In genomic region chr19:10064173-10065012, GRCm38 (mm10) we compare ENCODE assay signal across 13 mouse cellular contexts. TPM values are rescaled to one million over a fixed set of nuclear protein-coding genes. Genes with fewer than 3 reads are reported as not detected.
DNase-seq lines count a peak whose midpoint lies in the region; ATAC-seq lines count a peak whose summit lies in the region.
"Had no signal": no experiment of that assay in that cellular context is flagged by ENCODE, and none has a peak within 500 bp of the region (broad histone marks: within the 10 kb centered on the region; RNA-seq: fewer than 3 reads in every experiment).

No protein-coding gene starts in this region.

- H3K4me1 ChIP-seq in heart, embryonic 16.5 days (ENCODE audit: control insufficient read depth, insufficient read depth, low read length), result peaks cover 2% of the 10 kb centered on the region; the same call in 1 of the 2 replicates
- peaks cover 16% of the 10 kb centered on the region for H3K4me1 ChIP-seq in heart, embryonic 10.5 days
- H3K4me1 ChIP-seq: embryonic facial prominence, embryonic 12.5 days had no signal

- H3K36me3 ChIP-seq in heart, embryonic 16.5 days (ENCODE audit: control insufficient read depth, insufficient read depth), result peaks cover 5% of the 10 kb centered on the region; the same call in 1 of the 2 replicates
- peaks cover 87% of the 10 kb centered on the region for H3K36me3 ChIP-seq in heart, embryonic 10.5 days

- H3K9ac ChIP-seq in heart, embryonic 16.5 days (ENCODE audit: low read length), result no peak overlapping the region
- H3K9ac ChIP-seq: embryonic facial prominence, embryonic 12.5 days; neural tube, embryonic 13.5 days had no signal

- H3K4me2 ChIP-seq in heart, embryonic 16.5 days (ENCODE audit: low read depth, low read length), result no peak overlapping the region
- H3K4me2 ChIP-seq: embryonic facial prominence, embryonic 12.5 days; neural tube, embryonic 13.5 days had no signal

- ATAC-seq in heart, embryonic 16.5 days (replicated peaks; ENCODE audit: extremely low read depth, insufficient read depth, low FRiP score), result peak; percentile 49
- ATAC-seq in megakaryocyte, adult 5-6 weeks (ENCODE audit: poor library complexity, severe bottlenecking), result peak; percentile 48
- ATAC-seq: CD4-positive, CD25-positive, alpha-beta regulatory T cell, adult 4 months had no signal

- DNase-seq in heart, embryonic 10.5 days (ENCODE audit: low spot score), result no peak
- DNase-seq in right cerebral cortex, adult 18-20 months, result peak; percentile 24
- DNase-seq in right cerebral cortex, postnatal 4 days, result no peak
- DNase-seq in thymus, postnatal 36 days, result peak; percentile 59 to 77
- no peak for DNase-seq in heart, postnatal 25 days (ENCODE audit: low spot score)
- DNase-seq in left cerebral cortex, adult 8-10 months (ENCODE audit: low spot score in 2 of 2), result no peak
- DNase-seq: heart, postnatal 36 days; kidney, postnatal 36 days had no signal

- no peaks in the 10 kb centered on the region for H3K27me3 ChIP-seq in heart, embryonic 16.5 days (ENCODE audit: control insufficient read depth, insufficient read depth, low read length)
- no peaks in the 10 kb centered on the region for H3K27me3 ChIP-seq in heart, embryonic 10.5 days (ENCODE audit: insufficient read depth, poor library complexity, severe bottlenecking)
- H3K27me3 ChIP-seq: embryonic facial prominence, embryonic 12.5 days; neural tube, embryonic 13.5 days had no signal

- intact Hi-C loops in heart, postnatal 25 days (cut with DNase I), result no loop called here

- no peak overlapping the region for H3K4me3 ChIP-seq in heart, embryonic 16.5 days (ENCODE audit: low read length)
- H3K4me3 ChIP-seq in heart, embryonic 10.5 days, result no peak overlapping the region
- H3K4me3 ChIP-seq: embryonic facial prominence, embryonic 12.5 days; neural tube, embryonic 13.5 days had no signal

- no peaks in the 10 kb centered on the region for H3K9me3 ChIP-seq in heart, embryonic 16.5 days (replicated peaks; ENCODE audit: control insufficient read depth, low read length)
- no peaks in the 10 kb centered on the region for H3K9me3 ChIP-seq in heart, embryonic 10.5 days
- H3K9me3 ChIP-seq: embryonic facial prominence, embryonic 12.5 days; neural tube, embryonic 13.5 days had no signal

- H3K27ac ChIP-seq in heart, embryonic 16.5 days (ENCODE audit: low read length), result peak overlapping the region; percentile 8
- H3K27ac ChIP-seq in heart, embryonic 10.5 days, result no peak overlapping the region
- H3K27ac ChIP-seq: embryonic facial prominence, embryonic 12.5 days; neural tube, embryonic 13.5 days had no signal

- 68% methylated on average over 10 of the region's 10 CpGs for WGBS in heart, embryonic 16.5 days
- WGBS in heart, embryonic 10.5 days, result 90% methylated on average over 10 of the region's 10 CpGs

RNA-seq across cellular contexts. Expression of gene Fads3, which starts 23.0 kb away (rescaled TPM):
- 31.5 and 46.1 TPM in 2 replicates for polyA plus RNA-seq in heart, embryonic 16.5 days (2015; fragmentation: Nextera tagmentation; extraction: Ambion mirVana)
- 16.5 and 19.0 TPM in 2 replicates for polyA plus RNA-seq in heart, embryonic 10.5 days (2016; fragmentation: Nextera tagmentation; extraction: Ambion mirVana)
- 0.76 and 0.91 TPM in 2 replicates for total RNA-seq in megakaryocyte, adult 5-6 weeks (2015)
- 1.8 and 1.9 TPM in 2 replicates for total RNA-seq in megakaryocyte, adult 5-6 weeks (2017)
- total RNA-seq in heart, postnatal 25 days (2021), result 10 to 100 TPM; 35.9 to 36.0 TPM
- 10 to 100 TPM; 25.9 to 28.5 (median 27.1) TPM for total RNA-seq in left cerebral cortex, adult 8-10 months (2022)
- polyA plus RNA-seq: CD4-positive, CD25-positive, alpha-beta regulatory T cell, adult 4 months had no signal

RNA-seq across cellular contexts. Expression of gene Fads2, which starts 37.2 kb away (rescaled TPM):
- polyA plus RNA-seq in heart, embryonic 16.5 days (2015; fragmentation: Nextera tagmentation; extraction: Ambion mirVana), result 31.5 and 31.7 TPM in 2 replicates
- 72.7 and 87.6 TPM in 2 replicates for polyA plus RNA-seq in heart, embryonic 10.5 days (2016; fragmentation: Nextera tagmentation; extraction: Ambion mirVana)
- total RNA-seq in megakaryocyte, adult 5-6 weeks (2015), result 3.0 and 7.6 TPM in 2 replicates
- 3.1 and 4.3 TPM in 2 replicates for total RNA-seq in megakaryocyte, adult 5-6 weeks (2017)
- total RNA-seq in heart, postnatal 25 days (2021), result 1 to 10 TPM; 5.2 to 5.4 TPM
- total RNA-seq in left cerebral cortex, adult 8-10 months (2022), result 100 to 1,000 TPM; 123 to 134 (median 128) TPM

Comparison
In these comparisons a context has a peak if more than half of its experiments do, and no peak if none do; other contexts are left out.
1. DNase-seq: peak in right cerebral cortex, adult 18-20 months (single experiment) and thymus, postnatal 36 days (2 of 2); none in heart, embryonic 10.5 days (single experiment), right cerebral cortex, postnatal 4 days (single experiment), heart, postnatal 25 days (single experiment) and left cerebral cortex, adult 8-10 months (0 of 2).
2. RNA of gene Fads3, which starts 23.0 kb away (total RNA-seq): 35.9 to 36.0 TPM in heart, postnatal 25 days and 25.9 to 28.5 TPM in left cerebral cortex, adult 8-10 months; 0.76 to 1.9 TPM in megakaryocyte, adult 5-6 weeks; every median in the first group is over 4 times any median in the second.
3. RNA of gene Fads2, which starts 37.2 kb away (total RNA-seq): 123 to 134 TPM in left cerebral cortex, adult 8-10 months; 3.0 to 7.6 TPM in megakaryocyte, adult 5-6 weeks and 5.2 to 5.4 TPM in heart, postnatal 25 days; every median in the first group is over 10 times any median in the second.